Mouse (Mus musculus) lung, postnatal 4 days (tissue): ENCODE measurements around the gene Nr2f2.

Experiments
- DNase-seq, 2 experiments: peaks; one replicate each; pipeline ENCODE4 v3.0.0; 2021

The Nr2f2 gene

DNA sequence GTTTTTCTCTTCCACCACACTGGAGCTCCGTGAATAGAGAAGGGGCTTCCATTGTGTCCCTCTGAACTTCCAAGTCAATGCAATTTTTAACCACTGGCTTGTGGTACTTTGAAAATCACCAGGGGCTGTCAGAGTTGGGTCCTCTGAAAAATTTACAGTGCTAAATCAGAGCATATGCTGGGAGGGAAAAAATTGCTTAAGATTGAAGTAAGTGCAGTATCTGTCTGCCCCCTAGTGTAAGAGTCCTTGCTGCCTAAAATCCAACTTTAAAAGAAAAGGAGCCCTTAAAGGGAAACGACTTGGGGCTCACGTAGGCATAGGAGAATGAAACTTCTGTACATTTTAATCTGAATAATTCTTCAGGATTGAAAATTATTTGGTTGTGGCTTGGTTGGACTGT is 1.7 kb downstream of the Nr2f2 start:
- DNase-seq, result peak in 1 of 2 experiments; percentile 39

DNA sequence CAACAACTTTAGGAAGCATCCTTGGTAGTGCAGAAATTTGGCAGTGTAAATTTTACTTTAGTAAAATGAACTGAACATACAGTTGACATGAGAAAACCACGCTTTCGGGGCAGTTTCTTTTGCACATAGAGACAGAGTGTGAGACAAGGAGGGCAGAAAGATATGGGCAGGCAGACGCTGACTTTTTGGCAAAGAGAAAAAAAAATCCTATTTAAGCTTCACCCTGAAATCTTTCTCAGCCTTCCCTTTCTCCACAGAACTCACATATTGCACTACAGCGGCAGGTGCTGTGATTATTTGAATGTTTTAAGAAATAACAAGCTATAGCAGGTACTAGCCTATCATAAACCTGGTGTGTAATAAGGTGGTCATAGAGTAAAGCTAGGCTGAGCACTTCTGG is 3.2 kb downstream of the Nr2f2 start:
- DNase-seq, result no peak

DNA sequence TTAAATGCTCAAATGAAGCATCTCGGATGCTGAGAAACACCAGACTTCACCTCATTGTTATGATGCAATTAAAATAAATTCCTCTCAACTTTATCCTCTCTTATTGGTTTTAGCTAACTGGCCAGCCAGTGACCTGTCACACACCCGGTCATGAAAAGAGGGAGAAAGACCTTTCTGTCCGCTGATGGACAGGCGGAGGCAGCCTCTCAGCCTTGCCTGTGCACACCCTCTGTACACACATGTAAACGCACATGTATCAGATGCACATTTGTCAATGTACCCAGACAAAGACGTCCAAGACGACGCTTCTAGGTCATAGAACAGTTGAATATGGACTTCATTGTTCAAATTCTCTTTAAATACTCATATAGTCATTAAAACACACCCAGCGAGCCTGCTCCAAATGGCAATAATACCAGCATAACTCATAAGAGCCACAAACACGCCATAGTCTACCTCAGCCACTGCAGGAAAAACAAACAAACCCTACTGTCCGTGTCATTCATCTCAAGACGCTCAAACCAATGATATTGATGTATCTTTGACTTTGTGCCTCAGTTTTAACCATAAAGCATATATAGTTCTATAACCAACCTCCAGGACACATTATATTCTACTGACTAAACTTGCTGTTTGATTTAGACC is 3.9 kb downstream of the Nr2f2 start:
- DNase-seq, result peak in 1 of 2 experiments; percentile 19

DNA sequence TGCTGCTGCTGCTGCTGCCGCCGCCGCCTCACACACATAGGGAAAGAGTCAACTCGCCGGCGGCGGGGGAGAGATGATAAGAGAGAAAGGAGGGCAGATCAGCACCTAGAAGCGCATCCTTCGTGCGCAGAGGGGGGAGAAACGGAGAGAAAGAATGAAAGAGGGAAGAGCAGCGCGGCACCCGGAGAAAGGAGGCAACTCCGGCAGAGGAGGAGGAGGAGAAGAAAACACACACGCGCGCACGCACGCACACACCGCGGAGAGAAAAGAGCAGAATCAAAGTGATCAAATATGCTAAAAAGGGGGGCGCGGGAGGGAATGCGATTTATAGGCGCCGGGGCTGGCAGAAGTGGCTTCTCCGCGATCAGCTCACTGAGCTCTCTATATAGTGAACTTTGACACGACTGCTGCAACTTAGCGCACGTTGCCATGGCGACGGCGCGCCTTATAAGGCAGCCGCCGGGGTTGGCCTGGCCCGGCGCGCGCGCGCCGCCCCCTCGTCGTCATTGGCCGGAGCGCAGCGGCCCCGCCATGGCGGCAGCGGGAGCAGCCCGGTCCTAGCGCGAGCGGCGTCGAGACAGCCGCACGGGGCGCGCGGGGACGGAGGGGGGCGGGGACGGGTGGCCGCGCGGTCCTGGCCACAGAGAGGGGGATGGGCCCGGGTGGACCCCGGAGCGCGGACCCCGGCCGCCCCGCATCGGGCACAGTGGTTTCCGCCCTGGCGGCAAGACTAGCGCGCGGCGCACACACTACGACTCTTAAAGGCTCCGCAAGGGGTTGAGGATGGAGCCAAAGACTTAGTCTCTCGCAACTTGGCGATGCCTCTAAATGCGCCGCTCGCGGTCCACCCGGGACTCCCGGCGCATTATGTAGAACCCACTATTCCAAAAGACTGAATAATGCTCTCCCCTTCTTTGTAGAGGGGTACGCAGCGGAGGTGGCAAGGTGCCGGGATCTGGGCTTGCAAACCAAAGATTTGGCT is 4.9 kb downstream of the Nr2f2 start:
- DNase-seq, result peak; percentile 92 to 97

DNA sequence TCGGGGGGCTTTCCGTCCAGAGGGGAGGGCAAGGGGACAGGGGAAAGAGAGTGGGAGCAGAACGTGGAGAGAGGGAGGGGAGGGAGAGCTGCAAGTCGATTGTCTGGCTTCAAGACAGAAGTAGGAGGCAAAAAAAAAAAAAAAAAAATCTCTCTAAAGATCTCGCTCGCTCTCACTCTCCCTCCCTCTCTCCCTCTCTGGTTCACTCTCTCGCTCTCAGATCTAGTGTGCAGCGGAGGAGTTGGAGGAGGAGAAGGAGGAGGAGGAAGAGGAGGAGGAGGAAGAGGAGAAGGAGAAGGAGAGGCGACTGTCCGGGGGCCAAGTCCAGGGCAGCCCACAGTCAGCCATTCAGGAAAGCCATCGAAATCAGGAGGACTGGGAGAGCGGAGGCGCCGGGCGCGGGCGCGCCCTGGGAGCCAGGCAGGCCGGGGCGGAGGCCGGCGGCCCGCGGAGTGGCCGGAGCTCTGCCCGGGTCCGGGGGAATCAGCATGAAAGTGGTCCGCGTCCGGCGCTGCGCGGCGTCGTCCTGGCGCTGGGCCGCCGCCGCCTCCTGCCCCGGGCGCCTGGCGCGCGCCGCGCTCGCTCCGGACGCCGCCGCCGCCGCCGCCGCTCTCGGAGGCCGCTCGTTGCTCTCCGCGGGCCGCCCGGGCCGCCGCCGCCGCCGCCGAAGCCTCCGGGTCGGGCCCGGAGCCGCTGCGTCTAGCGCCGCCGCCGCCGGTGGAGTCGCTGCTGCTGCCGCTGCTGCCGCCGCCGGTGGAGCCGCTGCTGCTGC is 5.7 kb downstream of the Nr2f2 start:
- peak; percentile 52 to 72 for DNase-seq

DNA sequence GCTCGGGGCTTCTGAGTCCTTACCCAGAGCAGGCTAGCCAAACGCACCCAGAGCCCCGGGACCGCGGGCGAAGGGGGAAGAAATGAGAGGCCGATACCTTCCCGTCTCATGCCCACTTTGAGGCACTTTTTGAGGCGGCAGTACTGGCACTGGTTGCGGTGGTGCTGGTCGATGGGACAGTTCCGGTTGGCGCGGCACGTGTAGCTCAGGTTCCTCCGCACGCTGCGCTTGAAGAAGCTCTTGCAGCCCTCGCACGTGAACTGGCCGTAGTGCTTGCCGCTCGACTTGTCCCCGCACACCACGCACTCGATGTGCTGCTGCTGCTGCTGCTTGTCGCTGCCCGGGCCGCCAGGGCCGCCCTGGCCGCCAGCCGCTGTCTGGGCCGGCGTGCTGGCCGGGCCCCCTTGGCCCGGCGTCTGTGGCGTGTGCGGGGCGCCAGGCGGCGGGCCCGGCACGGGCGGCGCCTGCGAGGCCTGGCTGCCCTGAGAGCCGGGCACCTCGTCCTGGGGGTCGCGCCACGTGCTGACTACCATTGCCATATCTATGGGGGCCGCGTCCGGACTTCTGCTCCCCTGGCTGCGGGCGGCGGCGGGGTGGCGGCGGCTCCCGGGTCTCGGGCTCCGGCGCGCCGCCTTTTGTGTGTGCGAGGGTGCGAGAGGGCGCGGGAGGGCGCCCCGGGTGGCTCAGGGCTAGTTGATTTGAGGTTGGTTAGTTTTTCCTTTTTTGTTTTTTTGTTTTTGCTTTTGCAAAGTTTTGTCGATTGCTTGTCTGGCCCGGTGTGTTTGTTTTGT is 6.5 kb downstream of the Nr2f2 start:
- peak; percentile 55 to 61 for DNase-seq

DNA sequence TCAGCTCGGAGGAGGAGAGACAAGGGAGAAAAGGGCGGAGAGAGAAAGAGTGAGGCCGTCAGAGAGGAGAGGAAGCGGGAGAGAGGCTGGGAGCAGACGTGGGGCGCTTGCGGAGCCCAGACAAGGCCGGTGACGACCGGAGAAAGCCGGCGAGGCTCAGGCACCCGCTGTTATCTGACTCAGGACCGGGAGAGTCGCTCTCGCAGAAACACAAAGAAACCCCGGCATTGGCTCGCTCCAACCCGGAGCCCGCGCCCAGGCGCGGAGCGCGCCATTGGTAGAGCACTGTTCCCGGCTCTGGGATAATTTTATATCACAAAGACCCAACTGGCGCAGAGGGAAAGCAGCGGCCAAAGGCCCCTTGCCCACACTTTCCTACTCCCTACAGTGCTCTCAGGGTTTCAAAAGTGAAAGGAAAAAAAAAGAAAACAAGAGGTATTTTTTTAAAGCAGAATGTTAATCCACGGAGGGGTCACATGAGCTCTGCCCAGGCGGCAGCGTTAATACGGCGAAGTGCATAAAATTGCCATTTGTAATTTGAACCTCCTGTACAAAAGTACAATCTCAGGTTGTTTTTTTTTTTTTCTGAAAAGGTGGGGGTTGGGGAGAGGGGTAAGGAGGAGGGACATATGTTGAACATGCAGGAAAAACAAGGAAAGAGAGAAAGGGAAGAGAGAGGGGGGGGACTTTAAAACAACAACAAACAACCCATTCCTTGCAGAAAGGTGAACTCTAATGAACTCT is 7.5 kb downstream of the Nr2f2 start:
- DNase-seq, result peak; percentile 63 to 65

DNA sequence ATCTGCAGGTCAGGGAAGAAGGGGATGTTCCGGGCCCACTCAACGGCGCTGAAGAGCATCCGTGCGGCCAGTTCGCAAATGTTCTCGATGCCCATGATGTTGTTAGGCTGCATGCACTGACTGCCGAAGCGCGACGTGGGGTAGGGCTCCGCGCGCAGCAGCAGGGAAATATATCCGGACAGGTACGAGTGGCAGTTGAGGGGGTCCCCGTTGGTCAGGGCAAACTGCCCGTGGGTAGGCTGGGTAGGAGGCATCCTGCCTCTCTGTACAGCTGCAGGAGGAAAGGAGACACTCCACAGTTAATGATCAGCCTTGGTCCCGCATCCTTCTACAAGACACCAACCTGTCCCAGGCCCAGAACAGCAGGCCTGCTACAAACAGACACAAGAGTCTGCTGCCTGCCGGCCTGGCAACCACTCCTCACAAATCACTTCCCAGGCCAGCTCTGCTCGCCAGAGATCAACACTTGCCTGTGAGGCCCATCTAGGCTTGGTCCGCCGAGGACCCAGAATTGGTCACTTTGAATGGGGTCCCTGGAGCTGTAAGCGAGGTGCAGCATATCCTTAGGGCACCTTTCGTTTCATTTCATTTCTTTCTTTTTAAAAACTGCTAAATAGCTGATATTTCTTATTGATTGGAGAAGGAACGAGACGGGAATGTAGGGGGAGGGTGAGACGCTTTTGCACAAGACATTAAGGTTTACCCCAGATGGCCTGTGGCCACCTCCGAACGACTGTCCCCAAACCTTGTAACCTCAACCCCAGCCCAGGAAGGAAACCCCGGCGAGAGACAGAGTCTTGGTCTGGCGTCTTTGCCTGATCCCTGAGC is 8.3 kb downstream of the Nr2f2 start:
- DNase-seq, result peak; percentile 51 to 62

DNA sequence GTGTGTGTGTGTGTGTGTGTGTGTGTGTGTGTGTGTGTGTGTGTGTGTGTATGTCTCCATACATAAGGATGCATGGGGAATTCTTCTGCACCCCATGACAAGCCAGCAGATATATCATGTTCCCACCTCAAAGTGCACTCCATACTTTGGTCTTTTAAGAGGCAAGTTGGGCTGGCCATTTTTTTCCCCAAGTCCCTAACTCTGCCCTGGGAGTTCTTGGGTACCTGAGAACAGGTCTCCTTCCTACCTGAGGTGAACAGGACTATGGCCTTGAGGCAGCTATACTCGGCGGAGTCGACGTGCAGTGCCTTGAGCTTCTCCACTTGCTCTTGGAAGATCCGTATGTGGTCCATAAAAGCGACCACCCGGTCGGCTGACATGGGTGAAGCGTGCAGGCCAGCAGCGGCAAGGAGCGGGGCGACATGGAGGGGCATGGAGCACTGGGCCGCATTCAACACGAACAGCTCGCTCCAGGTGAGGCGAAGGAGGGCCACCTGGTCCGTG is 9.0 kb downstream of the Nr2f2 start:
- DNase-seq, result peak in 1 of 2 experiments; percentile 41

DNA sequence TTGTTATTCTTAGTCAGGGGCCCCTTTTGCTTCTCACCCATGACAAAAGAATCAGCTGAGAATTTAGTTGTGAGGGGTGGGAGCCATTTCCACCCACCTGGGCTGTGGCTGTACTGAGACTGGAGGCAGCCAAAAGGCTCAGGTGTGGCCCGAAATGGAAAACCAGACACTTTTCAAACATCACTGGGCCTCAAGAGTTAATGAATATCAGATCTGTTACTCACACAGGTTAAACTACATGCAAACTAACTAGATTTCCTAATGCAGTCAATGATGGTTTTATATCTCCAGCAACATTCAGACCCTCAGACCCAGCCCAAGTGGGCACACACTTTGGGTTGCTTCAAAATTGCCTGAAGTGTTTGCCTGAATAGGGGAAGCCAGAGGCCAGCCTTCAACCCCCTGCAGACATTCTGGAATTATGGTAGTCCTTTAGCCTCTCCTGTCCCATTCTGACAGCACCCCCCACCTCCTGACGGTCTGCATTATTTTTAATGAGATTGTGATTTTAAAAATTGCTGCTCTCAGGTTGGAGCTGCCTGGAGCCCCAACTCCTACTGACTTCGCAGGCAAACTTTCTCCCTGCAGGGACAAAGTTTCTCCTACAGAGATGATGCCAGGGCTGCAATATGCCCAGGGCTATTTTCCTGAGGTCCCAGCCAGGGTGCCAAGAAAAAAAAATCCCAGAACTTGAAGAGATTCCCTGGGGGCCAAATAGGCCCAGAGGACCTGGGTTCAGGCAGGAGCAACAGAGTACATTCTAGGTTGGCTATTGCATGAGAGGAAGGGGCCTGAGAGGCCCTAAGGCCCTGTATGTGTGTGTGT is 9.6 kb downstream of the Nr2f2 start:
- DNase-seq, result peak in 1 of 2 experiments; percentile 8

DNA sequence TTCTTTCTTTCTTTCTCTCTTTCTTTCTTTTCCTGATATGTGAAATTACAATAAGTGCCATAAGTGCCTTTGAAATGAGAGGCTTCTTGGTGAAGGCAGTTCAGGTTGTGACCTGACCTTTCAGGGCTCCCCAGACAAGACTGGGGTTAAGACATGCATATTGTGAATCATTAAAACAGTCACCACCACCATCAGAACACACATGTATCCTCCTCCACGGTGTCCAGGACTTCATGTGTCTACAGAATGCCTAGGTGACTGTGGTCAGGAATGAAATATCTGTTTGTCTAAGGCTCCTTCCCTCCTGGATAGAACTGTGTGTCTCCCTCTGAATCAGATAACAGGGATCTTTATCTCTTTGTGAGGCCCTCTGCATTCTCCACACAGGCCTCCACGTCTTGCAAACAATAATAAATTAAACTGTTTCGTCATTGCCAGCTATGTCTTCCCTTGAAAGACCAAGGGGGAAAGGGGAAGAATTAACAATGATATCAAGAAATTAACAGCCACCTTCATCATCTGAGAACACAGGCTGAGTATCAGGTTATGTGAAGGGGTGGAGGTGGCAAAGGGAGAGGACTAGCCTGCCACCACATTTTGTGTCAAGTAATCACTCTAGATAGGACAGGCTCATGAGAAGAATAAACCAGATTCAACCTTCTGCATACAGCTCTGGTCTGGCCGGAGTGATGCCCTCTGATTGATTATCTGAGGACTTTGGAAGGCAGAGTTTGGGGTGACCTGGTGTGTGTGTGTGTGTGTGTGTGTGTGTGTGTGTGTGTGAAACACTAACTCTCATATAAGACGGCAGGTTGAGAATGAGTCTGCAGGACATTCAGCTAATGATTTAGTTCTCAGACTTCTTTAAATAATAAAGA is 10.6 kb downstream of the Nr2f2 start:
- DNase-seq, result no peak

DNA sequence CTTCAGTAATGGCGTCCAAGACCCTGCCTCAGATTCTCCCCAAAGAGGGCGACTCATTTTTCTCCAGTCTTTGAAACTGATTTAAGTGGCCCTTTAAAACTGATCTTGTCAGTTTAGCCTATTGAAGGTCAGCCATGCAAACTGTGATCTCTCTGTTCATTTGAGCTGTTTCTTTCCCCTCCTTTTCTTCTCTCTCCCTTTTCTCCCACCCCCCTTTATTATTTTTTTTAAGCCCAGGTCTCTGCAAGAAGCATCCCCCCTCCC is 11.2 kb downstream of the Nr2f2 start:
- no peak for DNase-seq

DNA sequence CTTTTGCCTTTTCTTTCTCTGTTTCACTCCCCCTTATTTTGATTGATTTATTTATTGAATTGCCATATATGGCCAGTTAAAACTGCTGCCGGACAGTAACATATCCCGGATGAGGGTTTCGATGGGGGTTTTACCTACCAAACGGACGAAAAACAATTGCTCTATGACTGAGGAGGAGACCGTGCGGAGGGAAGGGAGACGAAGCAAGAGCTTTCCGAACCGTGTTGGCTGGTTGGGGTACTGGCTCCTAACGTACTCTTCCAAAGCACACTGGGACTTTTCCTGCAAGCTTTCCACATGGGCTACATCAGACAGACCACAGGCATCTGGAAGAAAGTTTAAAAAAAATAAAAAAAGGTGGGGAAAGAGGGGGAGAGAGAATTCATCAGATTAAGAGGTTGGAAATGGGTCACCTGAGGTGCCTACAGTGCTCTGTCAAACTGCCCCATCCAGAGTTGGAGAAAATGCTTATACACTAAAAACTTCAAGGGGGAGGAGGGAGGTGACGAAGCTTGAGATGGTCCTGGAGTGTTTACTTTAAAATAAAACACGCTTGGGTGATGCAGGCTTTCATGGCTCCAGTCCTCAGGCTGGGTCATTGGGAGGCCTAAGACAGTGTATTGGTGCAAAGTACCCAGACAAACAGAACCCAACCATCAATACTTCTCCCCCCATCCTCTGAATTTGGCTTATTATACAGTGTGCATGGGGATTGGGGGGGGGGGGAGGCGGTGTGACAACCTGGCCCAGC is 11.8 kb downstream of the Nr2f2 start:
- DNase-seq, result peak in 1 of 2 experiments; percentile 31

DNA sequence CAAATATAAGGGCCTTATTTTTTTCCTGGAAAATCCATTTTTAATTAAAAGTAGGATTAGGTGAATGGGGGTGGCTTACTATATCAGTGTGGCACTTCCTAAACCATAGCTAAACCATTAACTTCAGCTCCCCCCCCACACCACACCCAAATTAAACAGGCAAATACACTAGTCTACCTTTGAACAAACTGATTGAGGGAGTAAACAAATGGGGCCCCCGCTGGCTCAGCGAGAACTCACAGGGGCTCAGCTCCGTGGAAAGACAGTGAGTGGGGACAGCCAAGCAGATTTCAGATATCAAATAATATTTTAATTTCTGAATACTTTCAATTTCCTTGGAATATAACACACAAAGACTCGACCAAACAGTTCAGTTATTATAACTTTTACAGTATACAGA is 13.4 kb downstream of the Nr2f2 start:
- no peak for DNase-seq

DNA sequence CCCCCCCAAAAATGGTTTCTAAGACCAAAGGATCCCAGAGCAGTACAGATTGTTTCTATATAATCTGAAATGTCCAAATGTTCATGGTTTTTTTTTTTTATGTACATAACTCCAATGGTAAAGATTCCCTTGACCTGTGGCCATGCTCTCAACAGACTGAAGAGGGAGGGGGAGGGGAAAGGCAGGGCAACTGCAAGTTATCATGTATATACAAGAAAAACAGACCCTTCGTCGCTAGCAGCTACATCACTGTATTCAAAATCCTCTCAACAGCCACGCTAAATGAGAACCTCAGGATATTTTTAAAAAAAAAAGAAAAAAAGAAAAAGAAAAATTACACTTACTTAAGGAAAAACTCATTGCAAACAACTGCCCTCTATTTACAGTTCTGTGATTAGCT is 13.9 kb downstream of the Nr2f2 start:
- no peak for DNase-seq

DNA sequence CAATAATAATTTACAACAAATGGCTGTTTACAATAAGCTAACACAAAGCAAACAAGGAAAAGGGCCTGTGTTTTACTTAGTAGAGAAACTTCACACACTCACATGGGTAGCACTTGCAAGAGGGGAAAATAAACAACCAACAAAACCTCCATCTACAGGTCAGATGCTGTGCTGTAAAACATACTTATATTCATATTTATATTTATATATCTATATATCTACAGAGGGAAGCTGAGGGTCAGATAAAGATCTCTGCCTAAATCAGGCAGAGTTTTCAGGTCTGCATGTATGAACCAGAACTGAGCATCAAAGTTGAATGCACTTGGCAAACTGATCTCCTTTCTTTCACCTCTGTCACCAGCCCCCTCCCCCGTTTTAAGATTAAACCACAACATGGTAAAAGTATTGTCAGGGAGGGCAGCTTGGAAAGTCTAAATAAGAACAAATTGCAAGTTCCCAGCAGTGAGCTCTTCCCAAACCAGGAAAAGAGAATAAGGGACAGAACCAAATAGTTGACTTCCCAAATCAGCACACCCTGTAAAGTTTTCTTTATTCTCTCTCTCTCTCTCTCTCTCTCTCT is 14.5 kb downstream of the Nr2f2 start:
- no peak for DNase-seq

DNA sequence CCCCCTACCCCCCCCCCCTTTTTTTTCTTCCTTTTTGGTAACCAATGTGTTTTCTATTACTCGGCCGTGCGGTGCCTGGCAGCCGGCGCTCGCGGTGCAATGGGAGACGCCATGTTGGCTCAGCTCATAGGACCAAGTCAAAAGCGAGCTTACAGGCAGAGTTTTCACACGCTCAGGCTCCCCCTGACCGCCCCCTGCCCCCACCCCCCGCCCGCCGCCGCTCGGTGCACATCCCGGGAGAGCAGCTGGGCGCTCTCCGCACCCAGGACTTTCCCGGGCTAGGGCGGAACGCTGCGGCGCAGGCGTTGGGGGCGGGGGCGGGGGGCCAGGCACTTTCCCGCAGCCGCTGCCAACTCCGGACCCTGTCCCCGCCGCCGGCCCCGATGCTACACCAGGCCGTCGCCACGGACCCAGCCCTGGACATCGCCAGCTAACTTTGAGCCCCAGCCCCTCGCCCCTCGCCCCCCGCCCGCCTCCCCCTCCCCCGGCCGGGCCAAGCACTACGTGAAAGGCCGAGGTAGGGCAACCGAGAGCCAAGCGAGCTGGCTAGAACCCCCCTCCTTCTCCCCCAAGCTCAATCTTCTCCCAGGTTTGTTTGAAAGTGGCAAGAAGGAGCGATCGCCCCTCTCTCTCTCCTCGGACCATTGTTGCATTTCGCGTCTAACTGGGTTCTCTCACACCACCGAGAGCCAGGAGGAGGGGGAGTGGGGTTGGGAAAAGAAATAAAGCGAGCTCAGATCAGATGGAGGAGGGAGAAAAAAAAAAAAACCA is 15.6 kb downstream of the Nr2f2 start:
- peak; percentile 64 to 85 for DNase-seq
